In the genomic region with DNA sequence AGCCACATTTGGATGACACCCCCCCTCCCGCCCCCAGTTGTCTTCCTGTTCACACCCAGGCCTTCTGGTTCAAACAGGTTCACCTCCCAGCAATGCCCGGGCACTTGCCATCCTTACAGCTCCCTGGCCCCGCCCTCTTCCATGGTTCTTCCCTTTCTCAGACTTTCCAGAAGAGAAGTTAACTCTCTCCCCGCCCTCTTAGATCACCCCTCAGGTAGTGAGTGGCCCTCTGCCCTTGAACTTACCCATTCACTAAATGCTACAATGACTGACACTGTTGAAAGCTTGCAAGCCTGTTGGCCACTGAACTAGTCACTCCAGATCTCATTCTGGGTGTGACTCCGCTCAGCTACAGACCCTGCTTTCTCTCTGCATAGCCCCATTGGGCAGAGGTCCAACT, we compare ENCODE assay signal across 28 mouse cellular contexts.
A peak's percentile ranks its signal among the peaks of the same experiment; 100 is the strongest.
DNase-seq lines count a peak whose midpoint lies in the region; ATAC-seq and TF ChIP-seq lines count a peak whose summit lies in the region.
"Had no signal": no experiment of that assay in that cellular context is flagged by ENCODE, and none has a peak within 500 bp of the region (broad histone marks: within the 10 kb centered on the region; RNA-seq: fewer than 3 reads in every experiment).

No protein-coding gene starts in this region.

- H3K4me3 ChIP-seq in forebrain, embryonic 14.5 days (ENCODE audit: low read depth, low read length), result no peak overlapping the region
- H3K4me3 ChIP-seq in forebrain, embryonic 11.5 days (ENCODE audit: low read depth, low read length), result no peak overlapping the region
- H3K4me3 ChIP-seq in lung, embryonic 16.5 days (ENCODE audit: low read length), result no peak overlapping the region
- no peak overlapping the region for H3K4me3 ChIP-seq in lung, postnatal 0 days (ENCODE audit: low read depth, low read length)
- H3K4me3 ChIP-seq: embryonic facial prominence, embryonic 15.5 days; forebrain, embryonic 15.5 days; gastrocnemius, adult 2 months; hindbrain, embryonic 12.5 days; liver, embryonic 12.5 days; midbrain, embryonic 13.5 days had no signal

- 77% methylated on average over 5 of the region's 5 CpGs for WGBS in forebrain, embryonic 14.5 days
- 78% methylated on average over 5 of the region's 5 CpGs for WGBS in forebrain, embryonic 11.5 days
- 47% methylated on average over 5 of the region's 5 CpGs for WGBS in lung, embryonic 16.5 days
- 52% methylated on average over 5 of the region's 5 CpGs for WGBS in lung, postnatal 0 days

- H3K9ac ChIP-seq in forebrain, embryonic 14.5 days (ENCODE audit: low read length), result no peak overlapping the region
- H3K9ac ChIP-seq in forebrain, embryonic 11.5 days (ENCODE audit: low read length), result no peak overlapping the region
- H3K9ac ChIP-seq in lung, embryonic 16.5 days (ENCODE audit: low read length), result no peak overlapping the region
- H3K9ac ChIP-seq in lung, postnatal 0 days (replicated peaks; ENCODE audit: low read depth), result no peak overlapping the region
- H3K9ac ChIP-seq: embryonic facial prominence, embryonic 15.5 days; forebrain, embryonic 15.5 days; hindbrain, embryonic 12.5 days; liver, embryonic 12.5 days; liver, postnatal 0 days; midbrain, embryonic 13.5 days had no signal

- no peak overlapping the region for H3K4me2 ChIP-seq in forebrain, embryonic 14.5 days (ENCODE audit: low read length)
- no peak overlapping the region for H3K4me2 ChIP-seq in forebrain, embryonic 11.5 days (ENCODE audit: low read depth, low read length, severe bottlenecking)
- no peak overlapping the region for H3K4me2 ChIP-seq in lung, embryonic 16.5 days (ENCODE audit: low read depth, low read length)
- H3K4me2 ChIP-seq in lung, postnatal 0 days (replicated peaks; ENCODE audit: low read depth, low read length), result no peak overlapping the region
- H3K4me2 ChIP-seq: embryonic facial prominence, embryonic 15.5 days; forebrain, embryonic 15.5 days; heart, embryonic 11.5 days; hindbrain, embryonic 12.5 days; liver, embryonic 12.5 days; midbrain, embryonic 13.5 days had no signal

- no peak for ATAC-seq in forebrain, embryonic 14.5 days
- ATAC-seq in forebrain, embryonic 11.5 days (replicated peaks; ENCODE audit: low FRiP score), result no peak
- ATAC-seq in lung, embryonic 16.5 days (ENCODE audit: low read depth), result peak; percentile 64
- no peak for ATAC-seq in lung, postnatal 0 days
- no peak for ATAC-seq in megakaryocyte, adult 5-6 weeks (ENCODE audit: poor library complexity, severe bottlenecking)
- ATAC-seq: forebrain, embryonic 15.5 days; hindbrain, postnatal 0 days; liver, embryonic 12.5 days; liver, postnatal 0 days; midbrain, embryonic 13.5 days had no signal

- TF ChIP-seq EP300 in lung, postnatal 0 days (IDR thresholded peaks at IDR 0.05), result no peak

- no peak overlapping the region for H3K27ac ChIP-seq in forebrain, embryonic 14.5 days (ENCODE audit: low read depth, low read length)
- H3K27ac ChIP-seq in forebrain, embryonic 11.5 days (ENCODE audit: low read depth, low read length), result no peak overlapping the region
- no peak overlapping the region for H3K27ac ChIP-seq in lung, embryonic 16.5 days (ENCODE audit: low read length)
- H3K27ac ChIP-seq in lung, postnatal 0 days (ENCODE audit: low read length), result no peak overlapping the region
- H3K27ac ChIP-seq: embryonic facial prominence, embryonic 15.5 days; forebrain, embryonic 15.5 days; gastrocnemius, adult 2 months; hindbrain, embryonic 12.5 days; hindbrain, postnatal 0 days; liver, embryonic 12.5 days; midbrain, embryonic 13.5 days had no signal

- DNase-seq in forebrain, embryonic 14.5 days (ENCODE audit: low spot score), result peak; percentile 21
- DNase-seq in forebrain, embryonic 11.5 days (ENCODE audit: low spot score), result no peak
- no peak for DNase-seq in lung, postnatal 0 days (ENCODE audit: low spot score)
- DNase-seq in brain, embryonic 14.5 days (ENCODE audit: low read depth), result peak; percentile 25
- DNase-seq in adrenal gland, adult 2 months, result no peak
- DNase-seq: adrenal gland, postnatal 10 days; cerebellum, adult 11-12 months; gastrocnemius, adult 2 months; gastrocnemius, postnatal 36 days; heart, adult 18-20 months; heart, postnatal 36 days; kidney, adult 11 months; kidney, postnatal 36 days; left cerebral cortex, postnatal 4 days; liver, postnatal 0 days; lung, postnatal 4 days; right cerebral cortex, adult 18-20 months; right cerebral cortex, postnatal 4 days; thymus, postnatal 4 days had no signal

- no peaks in the 10 kb centered on the region for H3K9me3 ChIP-seq in forebrain, embryonic 14.5 days (replicated peaks; ENCODE audit: control insufficient read depth, low read length)
- H3K9me3 ChIP-seq in forebrain, embryonic 11.5 days (ENCODE audit: control insufficient read depth, low read length), result no peaks in the 10 kb centered on the region
- no peaks in the 10 kb centered on the region for H3K9me3 ChIP-seq in lung, embryonic 16.5 days (ENCODE audit: control insufficient read depth, low read length)
- no peaks in the 10 kb centered on the region for H3K9me3 ChIP-seq in lung, postnatal 0 days (ENCODE audit: low read length)
- H3K9me3 ChIP-seq: embryonic facial prominence, embryonic 15.5 days; forebrain, embryonic 15.5 days; hindbrain, embryonic 12.5 days; liver, embryonic 12.5 days; midbrain, embryonic 13.5 days had no signal

- no peak for TF ChIP-seq POLR2A in brain, embryonic 14.5 days (IDR thresholded peaks at IDR 0.05; ENCODE audit: borderline replicate concordance, extremely low read depth, insufficient read depth, insufficient read length, poor library complexity, severe bottlenecking)

- no peaks in the 10 kb centered on the region for H3K4me1 ChIP-seq in forebrain, embryonic 14.5 days (ENCODE audit: control insufficient read depth, insufficient read depth, low read length)
- H3K4me1 ChIP-seq in forebrain, embryonic 11.5 days (replicated peaks; ENCODE audit: control insufficient read depth, insufficient read depth, low read length), result no peaks in the 10 kb centered on the region
- H3K4me1 ChIP-seq in lung, embryonic 16.5 days (replicated peaks; ENCODE audit: control insufficient read depth, insufficient read depth, low read length), result no peaks in the 10 kb centered on the region
- 0 out of 2 replicates have a peak, but pooled peaks cover 3% of the 10 kb centered on the region for H3K4me1 ChIP-seq in lung, postnatal 0 days (ENCODE audit: insufficient read depth, low read depth, low read length)
- H3K4me1 ChIP-seq: embryonic facial prominence, embryonic 15.5 days; forebrain, embryonic 15.5 days; hindbrain, embryonic 12.5 days; liver, embryonic 12.5 days; midbrain, embryonic 13.5 days had no signal

- no peak for TF ChIP-seq CTCF in lung, postnatal 0 days (IDR thresholded peaks at IDR 0.05)
- TF ChIP-seq CTCF in brain, embryonic 14.5 days (IDR thresholded peaks at IDR 0.05; ENCODE audit: borderline replicate concordance, extremely low read depth, insufficient read depth, insufficient read length), result no peak

- no peaks in the 10 kb centered on the region for H3K27me3 ChIP-seq in forebrain, embryonic 14.5 days (replicated peaks; ENCODE audit: control insufficient read depth, insufficient read depth, low read length)
- H3K27me3 ChIP-seq in forebrain, embryonic 11.5 days (ENCODE audit: control insufficient read depth, insufficient read depth, low read length), result no peaks in the 10 kb centered on the region
- no peaks in the 10 kb centered on the region for H3K27me3 ChIP-seq in lung, embryonic 16.5 days (ENCODE audit: control insufficient read depth, insufficient read depth, low read depth, low read length)
- H3K27me3 ChIP-seq in lung, postnatal 0 days (replicated peaks; ENCODE audit: insufficient read depth, low read length), result no peaks in the 10 kb centered on the region
- H3K27me3 ChIP-seq: embryonic facial prominence, embryonic 15.5 days; forebrain, embryonic 15.5 days; hindbrain, embryonic 12.5 days; liver, embryonic 12.5 days; midbrain, embryonic 13.5 days had no signal

- H3K36me3 ChIP-seq in forebrain, embryonic 14.5 days (ENCODE audit: control insufficient read depth, insufficient read depth, low read length), result no peaks in the 10 kb centered on the region
- H3K36me3 ChIP-seq in forebrain, embryonic 11.5 days (ENCODE audit: control insufficient read depth, insufficient read depth, low read length), result no peaks in the 10 kb centered on the region
- no peaks in the 10 kb centered on the region for H3K36me3 ChIP-seq in lung, embryonic 16.5 days (ENCODE audit: control insufficient read depth, insufficient read depth, low read length)
- H3K36me3 ChIP-seq in lung, postnatal 0 days (ENCODE audit: insufficient read depth, low read length), result no peaks in the 10 kb centered on the region
- H3K36me3 ChIP-seq: embryonic facial prominence, embryonic 15.5 days; forebrain, embryonic 15.5 days; hindbrain, embryonic 12.5 days; liver, embryonic 12.5 days; midbrain, embryonic 13.5 days had no signal

Comparison
In these comparisons a context has a peak if more than half of its experiments do, and no peak if none do; other contexts are left out.
1. DNase-seq: peak in forebrain, embryonic 14.5 days (single experiment) and brain, embryonic 14.5 days (single experiment); none in forebrain, embryonic 11.5 days (single experiment), lung, postnatal 0 days (single experiment) and adrenal gland, adult 2 months (single experiment).